Mouse (Mus musculus) adrenal gland, adult 8-10 months (tissue): ENCODE results near the gene Tmem270. TPM values are rescaled to one million over a fixed set of nuclear protein-coding genes. Genes with fewer than 3 reads are reported as not detected.

Source experiments
- DNase-seq: peaks from one replicate; pipeline ENCODE4 v3.0.0; 2022
- total RNA-seq, 4 experiments: library from RNA; stranded (reverse); gene quantifications; 2 replicates each; pipeline ENCODE4 v1.2.4; 2022

Gene Tmem270
- total RNA-seq, 4 experiments from 2014 or later, result not detected

DNA sequence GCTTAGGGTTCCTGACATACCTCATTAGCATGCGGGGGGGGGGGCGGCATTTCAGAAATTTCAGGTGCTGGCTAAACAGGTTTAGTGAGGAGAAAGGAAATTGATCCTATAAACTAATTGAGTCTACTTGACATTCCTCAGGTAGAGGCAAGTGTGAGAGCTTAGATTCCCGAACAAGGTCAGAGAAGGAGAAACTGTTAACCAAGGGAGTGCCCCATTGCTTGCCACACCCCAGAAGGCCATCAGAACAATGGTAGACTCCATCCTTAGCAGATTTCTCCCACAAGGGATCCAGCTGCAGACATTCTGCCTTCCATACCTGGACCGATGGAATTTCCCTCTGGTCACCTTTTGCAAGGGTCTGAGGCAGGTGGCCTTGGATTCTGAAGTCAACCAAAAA, 20.2 kb upstream of the Tmem270 start:
- DNase-seq, result no peak

DNA sequence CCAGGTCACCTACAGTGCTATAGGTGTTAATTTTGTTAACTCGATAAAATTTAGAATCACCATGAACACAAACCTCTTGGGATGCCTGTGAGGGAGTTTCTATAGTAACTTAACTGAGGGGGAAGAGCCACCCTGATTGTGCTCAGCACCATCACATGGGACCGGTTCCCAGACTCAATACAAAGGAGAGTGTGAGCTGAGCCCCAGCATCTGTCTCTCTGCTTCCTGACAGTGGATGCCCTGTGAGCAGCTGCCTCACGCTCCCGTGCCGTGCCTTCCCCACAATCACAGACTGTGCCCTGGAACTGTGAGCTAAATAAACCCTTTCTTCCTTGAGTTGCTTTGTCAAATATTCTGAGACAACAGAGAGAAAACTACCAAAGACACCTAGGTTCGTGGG, 16.6 kb upstream of the Tmem270 start:
- DNase-seq, result no peak

DNA sequence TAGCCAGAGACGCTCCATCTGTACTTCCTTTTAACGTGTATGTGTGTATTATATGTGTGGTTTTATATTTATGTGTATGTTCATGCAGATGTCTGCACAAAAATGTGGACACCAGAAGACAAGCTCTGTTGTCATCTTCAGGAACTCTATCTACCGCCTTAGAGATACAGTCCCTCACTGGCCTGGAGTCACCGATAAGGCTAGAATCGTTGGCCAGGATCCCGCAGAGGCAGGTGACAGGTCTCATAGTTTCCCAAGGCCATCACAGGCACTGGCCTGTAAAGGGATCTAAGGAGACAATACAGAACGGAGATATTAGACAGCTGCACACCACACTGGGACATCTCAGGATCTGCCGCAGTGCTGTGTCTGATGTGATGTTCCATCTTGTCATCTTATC, 14.6 kb upstream of the Tmem270 start:
- DNase-seq, result no peak

DNA sequence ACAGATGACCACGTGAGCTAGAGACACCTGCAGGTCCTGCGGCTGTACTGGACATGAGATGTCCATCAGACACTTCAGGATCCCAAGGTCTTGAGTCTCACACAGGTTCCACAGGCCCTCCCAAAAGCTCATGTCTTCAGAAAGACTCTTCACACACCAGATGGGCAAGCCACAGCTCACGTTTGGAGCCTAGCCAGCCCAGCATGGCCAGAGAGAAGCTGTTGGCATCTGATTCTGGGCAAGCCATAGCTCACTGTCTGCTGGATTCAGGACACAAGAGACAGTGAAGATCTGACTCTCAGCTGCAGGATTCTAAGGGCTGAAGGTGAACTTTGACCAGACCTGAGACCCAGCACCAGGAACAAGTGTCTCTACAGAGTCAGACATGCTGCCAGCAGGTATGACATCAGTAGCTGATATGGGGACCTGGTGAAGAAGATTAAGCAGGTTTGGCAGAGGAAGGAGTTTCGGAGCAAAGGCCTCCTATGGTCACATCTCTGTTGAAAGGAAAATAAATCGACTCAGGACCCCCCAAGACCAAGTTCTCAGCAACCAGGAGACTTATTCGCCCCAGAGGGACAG, 13.7 kb upstream of the Tmem270 start:
- DNase-seq, result no peak

DNA sequence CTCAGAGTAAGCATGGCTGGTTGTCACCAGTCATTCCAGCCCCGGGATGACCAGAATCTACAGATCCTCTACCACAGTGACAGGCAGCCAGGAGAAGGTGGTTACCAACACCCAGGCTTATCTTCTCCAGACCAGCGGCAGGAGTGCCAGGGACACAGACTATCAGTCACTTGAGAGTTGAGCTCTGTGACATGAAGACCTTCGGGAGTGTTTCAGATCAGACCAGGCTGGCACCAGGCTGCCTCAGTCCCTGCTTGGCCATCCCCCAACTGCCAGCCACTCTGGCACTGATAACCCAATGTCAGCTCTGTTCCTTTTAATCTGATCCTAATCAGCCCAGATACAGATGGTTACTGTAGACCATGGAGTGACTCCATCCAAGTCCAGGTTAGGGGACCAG, 12.6 kb upstream of the Tmem270 start:
- no peak for DNase-seq

DNA sequence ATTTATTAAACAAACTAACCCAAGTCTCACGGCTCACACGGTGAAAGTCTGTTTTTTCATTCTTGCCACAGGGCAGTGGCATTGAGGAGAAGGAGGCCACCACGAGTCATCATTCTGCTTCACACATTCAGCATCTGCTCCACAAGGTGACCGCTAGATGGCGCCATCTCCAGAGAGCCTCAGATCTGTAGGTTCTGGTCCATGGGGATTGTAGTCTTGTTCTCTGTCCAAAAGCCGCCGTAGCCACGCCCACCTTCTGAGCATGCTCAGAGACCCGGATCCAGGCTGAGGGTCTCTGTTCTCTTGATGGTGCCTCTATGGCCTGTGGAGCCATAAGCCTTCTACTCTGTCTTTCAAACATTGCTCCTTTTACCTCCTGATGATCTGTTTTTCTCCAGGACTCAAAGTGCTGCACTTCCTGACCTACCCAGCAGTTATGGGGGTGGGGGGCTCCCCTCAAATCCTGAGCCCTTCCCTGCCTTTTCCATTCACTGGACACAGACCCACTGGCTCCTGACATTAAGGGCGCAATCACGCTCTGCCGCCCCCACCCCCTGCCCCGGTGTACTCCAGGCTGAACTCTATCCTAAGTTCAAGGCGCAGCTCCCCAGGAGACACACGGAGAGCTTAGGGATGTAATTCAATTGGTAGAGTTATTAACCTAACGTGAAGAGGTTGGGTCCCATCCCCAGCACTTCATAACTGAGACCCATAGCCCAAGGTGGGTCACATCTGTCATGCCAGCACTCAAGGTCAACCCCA, 11.7 kb upstream of the Tmem270 start:
- DNase-seq, result peak; percentile 62

DNA sequence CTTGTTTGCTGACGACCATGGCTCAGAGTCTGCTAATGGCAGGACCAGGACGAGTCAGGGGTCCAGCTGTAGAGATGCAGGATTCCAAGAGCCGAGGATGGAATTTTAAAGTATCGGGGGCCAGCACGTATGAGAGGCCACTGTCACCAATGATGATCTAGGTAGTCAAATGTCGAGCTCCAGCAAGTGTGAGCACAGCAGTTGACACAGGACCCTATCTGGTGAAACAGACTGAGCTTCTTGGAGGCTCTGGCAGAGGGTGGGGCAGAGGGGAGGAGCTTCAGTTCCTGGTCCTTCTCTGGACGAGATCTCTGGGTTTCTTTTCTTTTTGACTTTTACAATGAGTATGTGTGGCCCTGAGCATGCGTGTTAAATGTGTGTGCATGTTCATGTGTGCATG, 8.8 kb upstream of the Tmem270 start, which contains the start of gene Cldn13:
Cldn13 (minus strand) TSS at position 216 of the 400 bp plus-strand sequence.
- no peak for DNase-seq

DNA sequence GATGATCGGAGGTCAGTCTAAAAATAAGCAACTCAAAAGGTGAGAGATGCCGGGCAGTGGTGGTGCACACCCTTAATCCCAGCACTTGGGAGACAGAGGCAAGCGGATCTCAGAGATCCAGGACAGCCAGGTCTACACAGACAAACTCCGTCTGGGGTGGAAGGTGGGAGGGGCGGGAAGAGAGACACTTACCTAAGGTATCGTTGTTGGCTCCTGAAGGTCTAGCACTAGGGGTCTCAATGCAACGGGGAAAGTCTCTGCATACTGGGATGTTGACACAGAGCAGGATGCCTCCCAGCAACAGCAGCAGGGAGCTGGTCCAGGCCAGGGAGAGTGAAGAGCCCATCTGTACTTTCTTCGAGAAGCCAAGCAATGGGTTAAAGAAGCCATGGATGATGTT, 8.0 kb upstream of the Tmem270 start:
- DNase-seq, result no peak

DNA sequence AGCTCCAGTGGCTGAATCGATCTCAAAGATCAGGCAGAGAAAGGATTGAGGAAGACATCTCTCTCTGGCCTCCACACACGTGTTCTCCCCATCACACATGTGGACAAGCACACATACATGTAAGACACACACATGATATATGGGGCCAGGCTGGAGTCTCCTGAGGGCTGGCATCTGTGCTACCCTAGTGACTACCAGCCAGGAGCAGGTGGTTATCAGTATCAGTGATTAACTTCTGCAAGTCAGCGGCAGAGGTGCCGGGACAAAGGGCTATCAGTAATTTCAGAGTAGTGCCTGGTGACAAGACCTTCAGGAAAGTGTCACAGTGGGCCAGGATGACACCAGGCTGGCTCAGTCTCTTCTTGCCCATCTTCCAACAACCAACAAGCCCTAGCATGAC, 7.2 kb upstream of the Tmem270 start:
- no peak for DNase-seq

DNA sequence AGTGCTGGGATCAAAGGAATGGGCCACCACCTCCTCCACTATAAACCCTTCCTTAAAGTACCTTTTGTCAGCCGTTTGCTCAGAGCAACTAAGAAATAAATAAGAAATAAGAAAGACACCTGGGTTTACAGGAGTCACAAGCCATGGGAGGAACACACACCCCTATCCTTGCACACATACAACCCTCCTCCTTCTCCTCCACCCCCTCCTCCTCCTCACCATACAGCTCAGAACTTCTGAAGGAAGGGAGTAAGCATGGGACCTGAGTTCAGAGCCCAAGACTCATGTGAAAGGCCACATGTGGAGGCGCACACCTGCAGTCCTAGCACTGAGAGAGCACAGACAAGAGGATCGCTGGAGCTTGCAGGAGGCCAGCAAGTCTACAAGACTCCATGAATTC, 6.8 kb upstream of the Tmem270 start:
- DNase-seq, result no peak

DNA sequence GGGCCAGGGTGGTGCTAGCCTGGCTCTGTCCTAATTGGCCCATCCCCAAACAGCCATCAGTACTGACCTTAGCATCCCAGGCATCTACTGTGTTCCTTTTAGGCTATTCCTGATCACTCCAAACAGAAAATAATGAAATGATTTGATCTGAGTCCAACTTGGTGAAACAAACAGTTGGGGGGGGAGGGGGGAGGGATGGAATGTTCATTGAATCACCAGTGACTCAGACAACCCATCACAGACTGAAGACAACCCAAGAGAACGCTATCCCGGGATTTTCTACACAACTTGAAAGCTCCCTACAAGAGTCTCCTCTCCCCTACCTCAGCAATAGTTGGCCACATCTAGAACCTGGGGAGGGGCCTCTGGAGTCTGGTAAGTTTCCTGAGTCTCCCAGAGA, 5.4 kb upstream of the Tmem270 start:
- DNase-seq, result no peak

DNA sequence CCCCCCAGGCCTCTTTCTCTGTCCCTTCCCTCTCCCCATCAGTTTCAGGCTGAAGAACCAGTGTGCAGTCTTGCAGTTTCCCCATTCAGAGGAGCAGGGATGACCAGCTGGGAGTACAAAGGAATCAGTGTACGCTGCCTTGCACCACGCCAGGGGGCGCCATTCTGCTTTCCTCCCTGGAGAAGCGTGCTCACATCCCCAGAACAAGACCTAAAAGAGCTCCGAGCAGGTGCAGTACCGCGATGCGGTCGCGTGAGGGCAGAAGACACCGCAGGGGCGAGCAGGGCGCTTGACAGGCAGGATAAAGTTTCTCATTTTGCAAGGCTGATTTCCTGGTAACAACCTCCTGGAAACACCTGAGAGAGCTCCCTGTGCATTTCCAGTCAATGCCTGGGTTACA, 602 bp upstream of the Tmem270 start:
- DNase-seq, result peak; percentile 88

DNA sequence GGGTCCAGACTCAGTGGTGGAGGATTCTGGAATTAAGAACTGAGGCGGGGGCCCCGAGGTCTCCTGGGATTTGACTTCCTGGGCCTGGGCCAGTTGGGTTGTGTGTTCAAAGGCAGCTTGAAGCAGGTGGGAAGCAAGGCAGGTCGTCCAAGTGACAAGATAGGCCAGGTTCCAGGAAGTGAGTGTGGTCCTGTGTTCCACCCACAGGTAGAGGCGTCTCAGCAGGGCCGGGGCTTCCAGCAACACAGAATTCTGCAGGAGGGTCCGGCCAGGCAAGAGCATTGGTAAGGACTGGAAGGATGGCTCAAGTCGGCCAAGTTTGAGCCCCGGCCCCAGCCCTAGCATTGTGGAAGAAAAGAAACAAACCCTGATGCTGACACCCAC, 4.9 kb downstream of the Tmem270 start:
- DNase-seq, result no peak

DNA sequence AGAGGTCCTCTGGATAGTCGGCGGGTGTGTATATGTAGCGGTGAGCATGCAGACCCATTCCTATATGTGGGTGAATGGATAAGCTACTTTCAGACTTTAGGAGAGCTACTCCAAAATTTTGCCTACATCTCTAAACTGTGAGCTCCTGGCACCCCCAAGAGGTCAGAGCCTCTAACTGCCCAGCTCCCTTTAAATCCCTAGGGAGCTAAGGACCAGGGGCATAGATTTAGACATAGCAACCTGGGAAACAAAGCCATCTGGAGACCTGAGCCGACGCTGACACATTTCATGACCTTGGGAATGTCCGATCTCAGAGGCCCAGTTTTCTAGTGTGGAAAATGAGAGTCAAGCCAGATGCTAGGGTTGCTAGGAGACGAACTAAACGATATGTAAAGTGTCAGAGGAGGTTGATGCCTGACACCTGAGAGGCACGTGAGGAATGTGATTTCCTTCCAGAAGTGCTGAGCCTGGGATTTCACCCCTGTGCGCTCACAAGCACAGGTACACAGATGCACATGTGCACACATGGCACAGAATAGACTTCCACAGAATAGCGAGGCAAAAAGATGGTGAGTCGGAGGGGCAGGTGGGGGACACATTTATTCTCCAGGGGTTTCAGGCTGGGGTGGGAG, 5.4 kb downstream of the Tmem270 start:
- no peak for DNase-seq

DNA sequence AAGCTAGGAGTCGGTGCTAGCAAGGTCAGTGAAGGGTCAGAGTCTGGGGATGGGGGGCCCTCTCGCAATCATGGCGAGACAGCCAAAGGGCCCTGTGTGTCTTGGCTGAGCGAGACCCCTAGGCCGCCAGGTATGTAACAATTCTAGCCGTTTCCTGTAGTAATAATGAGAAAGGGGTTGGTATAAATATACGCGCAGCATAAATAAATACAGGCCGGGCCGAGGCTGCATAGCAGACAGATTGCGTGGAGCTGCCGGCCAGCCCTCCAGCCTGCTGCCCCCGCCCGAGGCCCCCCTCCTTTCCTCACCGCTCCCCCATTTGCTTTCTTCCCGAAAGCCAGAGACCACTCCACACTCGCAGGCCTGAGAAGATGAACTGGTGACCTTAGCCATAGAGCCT, 8.9 kb downstream of the Tmem270 start:
- no peak for DNase-seq

DNA sequence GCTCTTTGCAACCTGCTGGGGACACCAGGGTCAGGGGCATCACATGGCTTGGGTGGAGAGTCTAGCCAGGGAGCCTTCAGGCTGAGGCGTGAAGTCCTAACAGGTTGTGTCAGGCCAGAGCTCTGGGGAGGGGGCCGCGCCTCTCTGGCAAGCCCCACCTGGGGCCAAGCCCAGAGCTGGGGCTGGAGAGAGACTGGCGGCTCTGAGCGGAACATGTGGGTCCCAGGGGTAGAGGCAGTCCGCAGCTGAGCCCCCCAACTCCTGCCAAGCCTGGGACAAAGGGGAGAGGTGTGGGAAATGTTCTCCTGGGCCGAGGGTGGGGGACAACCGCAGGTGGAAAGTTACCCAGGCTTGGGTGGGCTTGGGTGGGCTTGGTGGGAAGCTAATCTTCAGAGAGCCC, 9.6 kb downstream of the Tmem270 start:
- DNase-seq, result no peak

DNA sequence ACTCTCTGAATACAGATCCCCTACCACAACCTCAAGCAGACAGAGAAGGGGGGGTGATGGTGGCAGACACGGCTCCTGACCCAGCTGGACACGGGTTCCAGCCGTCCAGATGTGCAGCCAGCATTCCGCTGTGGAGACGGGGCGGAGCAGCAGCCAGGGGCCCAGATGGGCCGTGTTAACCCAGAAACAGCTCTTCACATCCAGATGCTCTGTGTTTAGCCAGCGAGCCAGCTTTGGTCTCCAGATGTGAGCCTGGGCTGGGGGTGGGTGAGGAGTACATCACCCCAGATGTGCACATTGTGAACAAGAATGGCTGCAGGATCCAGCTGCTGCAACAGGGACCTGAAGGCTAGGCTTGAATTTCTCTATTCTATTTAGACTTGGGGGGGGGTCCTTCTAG, 11.2 kb downstream of the Tmem270 start:
- no peak for DNase-seq

DNA sequence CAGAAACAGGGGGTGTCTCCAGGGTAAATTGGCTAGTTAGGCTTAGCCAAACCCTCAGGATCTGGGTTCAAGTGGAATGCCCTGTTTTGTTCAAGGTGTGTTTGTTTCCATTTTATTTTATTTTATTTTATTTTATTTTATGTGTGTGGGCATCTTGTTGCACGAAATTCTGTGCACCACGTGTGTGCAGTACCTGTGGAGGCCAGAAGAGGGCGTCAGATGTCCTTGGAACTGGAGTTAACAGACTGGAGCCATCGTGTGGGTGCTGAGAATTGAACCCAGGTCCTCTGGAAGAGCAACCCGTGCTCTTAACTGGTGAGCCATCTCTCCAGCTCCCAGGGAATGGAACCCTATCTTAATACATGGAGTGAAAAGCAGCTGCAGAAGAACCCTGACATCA, 13.8 kb downstream of the Tmem270 start:
- no peak for DNase-seq

DNA sequence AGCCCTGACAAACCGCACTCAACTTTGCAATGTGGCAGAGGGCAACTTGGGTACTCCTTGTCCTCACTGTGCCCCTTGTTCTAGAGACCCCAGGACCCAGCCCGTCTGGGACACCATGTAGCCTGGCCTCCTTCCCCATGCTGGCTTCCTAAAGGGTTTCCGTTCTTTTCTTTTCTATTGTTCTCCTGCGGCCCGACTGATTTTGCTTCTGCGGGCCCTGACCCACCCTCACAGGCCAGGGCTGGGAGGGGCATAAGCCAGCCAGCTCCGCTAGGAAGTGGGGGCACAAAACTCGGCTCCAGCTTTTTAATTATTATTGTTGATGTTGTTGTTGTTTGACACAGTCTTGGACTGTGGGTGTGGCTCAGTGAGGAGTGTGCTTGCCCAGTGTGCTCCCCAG, 15.0 kb downstream of the Tmem270 start:
- DNase-seq, result no peak

DNA sequence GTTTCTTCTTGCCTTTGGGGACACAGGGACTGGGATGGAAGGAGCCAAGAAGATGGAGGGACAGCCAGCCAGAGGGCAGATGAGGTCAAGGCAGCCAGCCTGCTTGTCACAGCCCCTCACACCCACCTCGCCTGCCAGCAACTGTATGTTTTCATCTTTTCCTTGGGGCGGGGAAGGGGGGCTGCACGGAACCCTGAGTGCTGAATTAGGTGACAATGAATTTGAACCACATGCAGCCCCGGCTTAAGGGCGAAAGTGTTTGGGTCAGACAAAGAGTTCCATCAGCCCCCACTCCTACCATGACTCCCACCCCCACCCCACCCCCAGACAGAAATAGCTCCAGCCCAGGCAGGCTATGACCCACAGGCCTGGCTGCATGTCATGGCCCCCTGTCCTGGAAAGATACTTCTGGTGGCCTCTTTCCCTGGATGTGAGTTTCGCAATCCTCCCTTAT, 15.9 kb downstream of the Tmem270 start:
- no peak for DNase-seq

DNA sequence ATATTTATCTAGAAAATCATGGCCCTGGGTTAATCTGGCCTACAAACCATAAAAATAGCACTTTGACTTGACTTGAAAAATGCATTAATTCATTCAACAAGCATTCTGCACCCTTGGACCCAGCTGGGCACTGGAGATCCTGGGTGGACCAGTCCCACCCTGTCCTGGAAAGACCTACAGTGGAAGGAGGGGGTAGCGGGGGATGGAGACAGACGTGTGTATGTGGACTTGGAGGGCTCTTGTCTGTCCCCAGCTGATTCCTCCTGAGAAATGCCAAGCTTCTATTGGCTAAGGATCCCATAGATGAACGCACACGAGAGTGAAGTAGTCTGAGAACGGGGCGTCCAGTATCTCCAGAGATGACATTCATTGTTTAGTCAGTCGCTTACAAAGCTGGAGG, 18.0 kb downstream of the Tmem270 start:
- no peak for DNase-seq

DNA sequence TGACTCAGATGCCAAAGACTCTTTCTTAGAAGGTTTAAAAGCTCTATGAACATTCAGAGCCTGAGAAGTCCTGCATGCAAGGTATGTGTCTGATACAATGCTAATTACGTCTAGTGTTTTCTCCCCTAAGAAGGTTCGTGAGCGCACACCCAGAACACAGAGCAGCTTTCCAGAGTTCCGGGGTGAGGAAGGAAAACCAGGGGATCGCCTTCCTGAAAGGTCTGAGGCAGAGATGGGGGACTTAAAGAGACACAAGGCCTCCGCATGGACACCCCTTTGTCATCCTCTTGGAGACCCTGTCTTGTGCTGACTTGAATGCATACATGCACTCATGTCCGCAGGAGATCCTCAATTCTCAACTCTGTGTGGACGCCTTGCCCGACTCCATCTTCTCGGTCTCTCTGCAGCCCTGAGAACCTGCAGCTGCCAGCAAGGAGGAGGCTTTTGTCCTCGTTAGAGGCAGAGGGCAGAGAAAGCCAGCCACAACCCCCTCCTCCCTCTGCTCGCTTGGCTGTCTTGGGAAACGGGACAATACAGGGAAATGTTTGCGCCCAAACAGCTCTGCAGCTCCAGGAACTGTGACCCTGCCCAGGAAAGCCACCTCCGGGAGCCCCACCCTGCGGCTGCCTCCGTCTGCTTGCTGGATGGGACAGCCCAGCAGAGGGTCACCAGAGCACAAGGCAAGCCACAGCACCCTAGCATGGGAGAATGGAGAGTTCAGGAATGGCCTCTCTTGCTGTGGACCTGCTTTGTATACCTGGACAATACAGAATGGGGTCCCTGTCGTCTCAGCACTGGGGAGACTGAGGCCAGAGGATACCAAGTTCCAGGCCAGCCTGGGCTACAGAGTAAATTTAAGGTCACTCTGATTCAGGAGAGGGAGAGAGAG, 18.8 kb downstream of the Tmem270 start:
- DNase-seq, result peak; percentile 34

DNA sequence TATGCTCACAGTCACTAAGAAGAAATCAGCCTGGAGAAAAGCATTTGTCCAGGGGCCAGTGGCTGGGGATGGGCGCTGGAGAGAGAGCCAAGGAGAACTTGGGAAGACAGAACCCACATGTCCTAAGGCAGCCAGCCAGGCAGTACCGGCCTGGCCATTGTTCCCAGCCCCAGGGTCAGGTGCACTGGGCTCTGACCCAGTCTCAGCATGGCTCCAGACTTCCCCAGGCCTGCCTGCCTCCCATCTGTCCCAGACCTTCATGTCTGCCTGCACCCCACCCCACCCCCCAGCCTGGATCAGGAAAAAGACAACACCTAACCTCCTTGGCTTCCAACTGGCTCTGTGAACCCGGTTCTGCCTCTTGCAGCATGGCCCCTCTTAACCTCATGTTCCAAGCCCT, 23.5 kb downstream of the Tmem270 start:
- no peak for DNase-seq
